Comparison of ENCODE assay signal across 27 mouse cellular contexts in the genomic region with DNA sequence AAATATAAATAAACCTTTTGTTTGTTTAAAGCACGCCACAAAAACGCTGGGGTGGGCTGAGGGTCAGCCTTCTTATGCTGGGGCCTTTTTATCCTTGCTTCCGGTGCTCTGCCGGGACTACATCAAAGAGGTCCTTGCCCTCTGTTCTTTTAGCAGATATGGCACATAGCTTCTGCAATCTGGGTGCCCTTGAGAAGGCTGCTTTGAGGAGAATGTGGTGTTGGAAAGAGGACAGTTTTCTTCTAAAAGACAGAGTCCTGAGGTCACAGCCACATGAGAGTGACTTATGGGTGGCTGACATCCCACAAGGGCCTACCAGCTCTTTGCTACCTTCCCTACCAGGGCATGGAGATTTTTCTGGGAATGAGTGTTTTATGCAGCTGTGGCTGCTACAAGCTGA. TPM values are rescaled to one million over a fixed set of nuclear protein-coding genes. Genes with fewer than 3 reads are reported as not detected.
A peak's percentile ranks its signal among the peaks of the same experiment; 100 is the strongest.
DNase-seq lines count a peak whose midpoint lies in the region; ATAC-seq and TF ChIP-seq lines count a peak whose summit lies in the region.
"Had no signal": no experiment of that assay in that cellular context is flagged by ENCODE, and none has a peak within 500 bp of the region (broad histone marks: within the 10 kb centered on the region; RNA-seq: fewer than 3 reads in every experiment).

No protein-coding gene starts in this region.

- no peak overlapping the region for H3K4me2 ChIP-seq in kidney, embryonic 15.5 days
- H3K4me2 ChIP-seq: forebrain, embryonic 13.5 days; hindbrain, embryonic 14.5 days had no signal

- no peak for TF ChIP-seq CTCF in kidney, adult 2 months (conservative IDR thresholded peaks at IDR 0.05; ENCODE audit: insufficient read depth, insufficient read length, low read depth, low read length)

- H3K9me3 ChIP-seq in kidney, embryonic 15.5 days (replicated peaks) = no peaks in the 10 kb centered on the region
- no peaks in the 10 kb centered on the region for H3K9me3 ChIP-seq in forebrain, embryonic 10.5 days
- H3K9me3 ChIP-seq: embryonic facial prominence, embryonic 10.5 days; embryonic facial prominence, embryonic 13.5 days; forebrain, embryonic 13.5 days; heart, embryonic 10.5 days; heart, embryonic 13.5 days had no signal

- peak; percentile 56 to 74 for DNase-seq in adrenal gland, adult (ENCODE audit: inconsistent age in 2 of 2, low spot score in 1 of 2)
- no peak for DNase-seq in adrenal gland, postnatal 25 days
- DNase-seq in kidney, adult 2 months = no peak
- DNase-seq in forebrain, embryonic 10.5 days (ENCODE audit: extremely low spot score, low spot score) = no peak
- DNase-seq: cerebellum, adult 11-12 months; gastrocnemius, postnatal 36 days had no signal

- no peaks in the 10 kb centered on the region for H3K36me3 ChIP-seq in kidney, adult 2 months (ENCODE audit: control insufficient read depth, insufficient read depth, low read length)
- H3K36me3 ChIP-seq in kidney, embryonic 15.5 days = no peaks in the 10 kb centered on the region
- H3K36me3 ChIP-seq in macrophage (ENCODE audit: inconsistent target) = no peaks in the 10 kb centered on the region
- no peaks in the 10 kb centered on the region for H3K36me3 ChIP-seq in forebrain, embryonic 10.5 days (replicated peaks)
- H3K36me3 ChIP-seq: embryonic facial prominence, embryonic 10.5 days; embryonic facial prominence, embryonic 13.5 days; heart, embryonic 10.5 days; heart, embryonic 13.5 days had no signal

- no peaks in the 10 kb centered on the region for H3K27me3 ChIP-seq in kidney, adult 2 months (replicated peaks; ENCODE audit: control insufficient read depth, insufficient read depth, low read length)
- H3K27me3 ChIP-seq in kidney, embryonic 15.5 days = peaks cover 16% of the 10 kb centered on the region; the same call in 1 of the 2 replicates
- H3K27me3 ChIP-seq in forebrain, embryonic 10.5 days (ENCODE audit: poor library complexity, severe bottlenecking) = peaks cover 48% of the 10 kb centered on the region

- H3K27ac ChIP-seq in kidney, adult 2 months (ENCODE audit: insufficient read depth, low read depth, low read length) = 0 out of 2 replicates have a peak overlapping the region, but pooled peaks have one; percentile 0
- H3K27ac ChIP-seq in kidney, embryonic 15.5 days = no peak overlapping the region
- H3K27ac ChIP-seq in macrophage = peak overlapping the region; percentile 94
- no peak overlapping the region for H3K27ac ChIP-seq in forebrain, embryonic 10.5 days
- H3K27ac ChIP-seq: embryonic facial prominence, embryonic 13.5 days; forebrain, embryonic 13.5 days; heart, embryonic 13.5 days; hindbrain, embryonic 14.5 days; hindbrain, postnatal 0 days had no signal

- WGBS in kidney, adult 2 months = 60% methylated on average over 4 of the region's 4 CpGs
- WGBS in kidney, embryonic 15.5 days = 22% methylated on average over 4 of the region's 4 CpGs
- WGBS in macrophage (ENCODE audit: missing documents) = 89% methylated on average over 4 of the region's 4 CpGs
- 81% methylated on average over 4 of the region's 4 CpGs for WGBS in forebrain, embryonic 10.5 days

- no peak for ATAC-seq in kidney, embryonic 15.5 days (replicated peaks; ENCODE audit: low FRiP score)
- ATAC-seq: activated CD4-positive, CD25-positive, alpha-beta regulatory T cell, adult 4 months; forebrain, embryonic 13.5 days; forebrain, embryonic 16.5 days; hindbrain, postnatal 0 days; inflammation-experienced regulatory T-cells, adult 6 months had no signal

- H3K4me3 ChIP-seq in kidney, adult 2 months (ENCODE audit: insufficient read depth, low read depth, low read length) = no peak overlapping the region
- no peak overlapping the region for H3K4me3 ChIP-seq in kidney, embryonic 15.5 days (replicated peaks)
- no peak overlapping the region for H3K4me3 ChIP-seq in macrophage (ENCODE audit: inconsistent target)
- no peak overlapping the region for H3K4me3 ChIP-seq in forebrain, embryonic 10.5 days
- H3K4me3 ChIP-seq: erythroblast, embryonic 14.5 days; forebrain, embryonic 13.5 days; heart, adult 2 months; heart, embryonic 13.5 days had no signal

- H3K9ac ChIP-seq in kidney, embryonic 15.5 days = no peak overlapping the region
- H3K9ac ChIP-seq: embryonic facial prominence, embryonic 13.5 days; forebrain, embryonic 13.5 days; heart, embryonic 13.5 days; hindbrain, embryonic 14.5 days had no signal

- peaks cover 20% of the 10 kb centered on the region; the same call in 1 of the 2 replicates for H3K4me1 ChIP-seq in kidney, adult 2 months (ENCODE audit: control insufficient read depth, insufficient read depth, low read length)
- H3K4me1 ChIP-seq in kidney, embryonic 15.5 days = peaks cover 42% of the 10 kb centered on the region
- H3K4me1 ChIP-seq in forebrain, embryonic 10.5 days = peaks cover 63% of the 10 kb centered on the region

- peaks cover 51% of the 10 kb centered on the region for H3K79me2 ChIP-seq in macrophage (ENCODE audit: inconsistent target)

- TF ChIP-seq POLR2A in kidney, adult 2 months (IDR thresholded peaks at IDR 0.05; ENCODE audit: low read depth, low read length) = no peak

RNA-seq across cellular contexts. Expression of a gene that starts 1.1 kb away (rescaled TPM):
- 16.5 and 18.0 TPM in 2 replicates for total RNA-seq in adrenal gland, postnatal 25 days (2021)
- polyA plus RNA-seq in kidney, adult 2 months (2012; rRNA removed) = 69.3 and 73.8 TPM in 2 replicates
- polyA plus RNA-seq in kidney, embryonic 15.5 days (2015; fragmentation: Nextera tagmentation; extraction: Ambion mirVana) = 7.6 and 8.1 TPM in 2 replicates
- 100 to 1,000 TPM in 18 of 26 experiments, 10 to 100 TPM in 8; 36.4 to 443 (median 163) TPM for total RNA-seq in macrophage (2018; cell fraction: chromatin; rRNA removed)
- 100 to 1,000 TPM in 8 of 26 experiments, 10 to 100 TPM in 18; 32.8 to 118 (median 70.3) TPM for total RNA-seq in macrophage (2018; cell fraction: cytosol; rRNA removed)
- 100 to 1,000 TPM in 12 of 26 experiments, 10 to 100 TPM in 14; 32.7 to 253 (median 92.9) TPM for total RNA-seq in macrophage (2018; cell fraction: nucleus; rRNA removed)
- polyA plus RNA-seq in macrophage (2018) = 71.8 to 165 TPM (median 102 TPM) in 3 replicates
- 1.4 and 1.5 TPM in 2 replicates for polyA plus RNA-seq in forebrain, embryonic 10.5 days (2016; fragmentation: Nextera tagmentation; extraction: Ambion mirVana)
- polyA plus RNA-seq: activated CD4-positive, CD25-positive, alpha-beta regulatory T cell, adult 4 months; erythroblast, embryonic 14.5 days; inflammation-experienced regulatory T-cells, adult 6 months had no signal

RNA-seq across cellular contexts. Expression of a gene that starts 50.7 kb away (rescaled TPM):
- total RNA-seq in adrenal gland, postnatal 25 days (2021) = not detected in 2 replicates
- not detected in 2 replicates for polyA plus RNA-seq in kidney, adult 2 months (2012; rRNA removed)
- 0.31 and 0.51 TPM in 2 replicates for polyA plus RNA-seq in kidney, embryonic 15.5 days (2015; fragmentation: Nextera tagmentation; extraction: Ambion mirVana)
- not detected for total RNA-seq in macrophage (2018; cell fraction: chromatin; rRNA removed)
- not detected for total RNA-seq in macrophage (2018; cell fraction: cytosol; rRNA removed)
- total RNA-seq in macrophage (2018; cell fraction: nucleus; rRNA removed) = not detected
- not detected in 3 replicates for polyA plus RNA-seq in macrophage (2018)
- 4.1 and 4.2 TPM in 2 replicates for polyA plus RNA-seq in forebrain, embryonic 10.5 days (2016; fragmentation: Nextera tagmentation; extraction: Ambion mirVana)
- total RNA-seq: gastrocnemius, adult 18-20 months; gastrocnemius, postnatal 10 days; gastrocnemius, postnatal 36 days; granulocyte monocyte progenitor cell, adult 5-6 weeks; heart, adult 2 months; heart, postnatal 14 days; heart, postnatal 4 days had no signal
- polyA plus RNA-seq: activated CD4-positive, CD25-positive, alpha-beta regulatory T cell, adult 4 months; erythroblast, embryonic 14.5 days; heart, adult 2 months; heart, embryonic 13.5 days; heart, embryonic 16.5 days; inflammation-experienced regulatory T-cells, adult 6 months had no signal

RNA-seq across cellular contexts. Expression of a gene that starts 50.7 kb away (rescaled TPM):
- not detected in 2 replicates for total RNA-seq in adrenal gland, postnatal 25 days (2021)
- polyA plus RNA-seq in kidney, adult 2 months (2012; rRNA removed) = not detected in 2 replicates
- polyA plus RNA-seq in kidney, embryonic 15.5 days (2015; fragmentation: Nextera tagmentation; extraction: Ambion mirVana) = 0.05 TPM in 2 replicates
- not detected for total RNA-seq in macrophage (2018; cell fraction: chromatin; rRNA removed)
- not detected for total RNA-seq in macrophage (2018; cell fraction: cytosol; rRNA removed)
- not detected for total RNA-seq in macrophage (2018; cell fraction: nucleus; rRNA removed)
- not detected in 3 replicates for polyA plus RNA-seq in macrophage (2018)
- polyA plus RNA-seq in forebrain, embryonic 10.5 days (2016; fragmentation: Nextera tagmentation; extraction: Ambion mirVana) = 1.8 and 3.3 TPM in 2 replicates
- total RNA-seq: adrenal gland, adult 18-20 months; gastrocnemius, adult 18-20 months; gastrocnemius, postnatal 36 days; granulocyte monocyte progenitor cell, adult 5-6 weeks; heart, postnatal 14 days; heart, postnatal 4 days had no signal
- polyA plus RNA-seq: activated CD4-positive, CD25-positive, alpha-beta regulatory T cell, adult 4 months; erythroblast, embryonic 14.5 days; heart, embryonic 10.5 days; heart, embryonic 13.5 days; heart, embryonic 16.5 days; inflammation-experienced regulatory T-cells, adult 6 months had no signal

Comparison
In these comparisons a context has a peak if more than half of its experiments do, and no peak if none do; other contexts are left out.
1. DNase-seq: peak in adrenal gland, adult (2 of 2); none in adrenal gland, postnatal 25 days (single experiment), kidney, adult 2 months (single experiment) and forebrain, embryonic 10.5 days (single experiment).
2. H3K27ac ChIP-seq: peak in kidney, adult 2 months (single experiment) and macrophage (single experiment); none in kidney, embryonic 15.5 days (single experiment) and forebrain, embryonic 10.5 days (single experiment).